Mouse (Mus musculus) MEL (cell line): ENCODE results near the gene Scimp. TPM values are rescaled to one million over a fixed set of nuclear protein-coding genes. Genes with fewer than 3 reads are reported as not detected.

Experiments
- DNase-seq: peaks from one replicate; pipeline ENCODE4 v3.0.0; 2011; ENCODE audit warnings: low read depth, low spot score
- H3K27ac ChIP-seq: 2 replicates; pipeline ENCODE4 v1.5.1; 2012; ENCODE audit warnings: low read depth, mild to moderate bottlenecking, control low read depth, low read length, moderate library complexity; ENCODE audit not compliant: control insufficient read depth
- H3K27me3 ChIP-seq, 2 experiments: fragments of 150-350 bp in 1 of 2; sonication (generic) in 1 of 2; 2 replicates each; pipeline ENCODE4 v1.6.1; 2012; ENCODE audit warnings: low read length in 2 of 2, mild to moderate bottlenecking in 2 of 2, improper control_type of control experiment in 1 of 2, moderate library complexity in 1 of 2; ENCODE audit not compliant: insufficient read depth in 2 of 2, control insufficient read depth in 1 of 2
- H3K36me3 ChIP-seq, 2 experiments: 2 replicates each; pipeline ENCODE4 v1.6.1; 2012 to 2014; ENCODE audit warnings: low read length in 2 of 2, improper control_type of control experiment in 1 of 2, inconsistent platforms in 1 of 2, mild to moderate bottlenecking in 1 of 2; ENCODE audit not compliant: insufficient read depth in 2 of 2, control insufficient read depth in 1 of 2
- H3K4me1 ChIP-seq, 2 experiments: fragments of 150-350 bp in 1 of 2; sonication (generic) in 1 of 2; 2 replicates each; pipeline ENCODE4 v1.6.1; 2012; ENCODE audit warnings: low read length in 2 of 2, improper control_type of control experiment in 1 of 2, mild to moderate bottlenecking in 1 of 2; ENCODE audit not compliant: insufficient read depth in 2 of 2, control insufficient read depth in 1 of 2
- H3K4me3 ChIP-seq, 2 experiments: fragments of 150-350 bp in 1 of 2; sonication (generic) in 1 of 2; 2 replicates each; pipeline ENCODE4 v1.5.1; 2012; ENCODE audit warnings: low read depth in 2 of 2, low read length in 2 of 2, mild to moderate bottlenecking in 2 of 2, moderate library complexity in 2 of 2, control low read depth in 1 of 2, improper control_type of control experiment in 1 of 2; ENCODE audit not compliant: control insufficient read depth in 1 of 2, insufficient read depth in 1 of 2
- H3K79me2 ChIP-seq: 2 replicates; pipeline ENCODE4 v1.6.1; 2012; ENCODE audit warnings: mild to moderate bottlenecking, low read length, moderate library complexity; ENCODE audit not compliant: control insufficient read depth, poor library complexity, insufficient read depth
- H3K9ac ChIP-seq: 2 replicates; pipeline ENCODE4 v1.6.1; 2012; ENCODE audit warnings: low read depth, mild to moderate bottlenecking, control low read depth, low read length, moderate library complexity; ENCODE audit not compliant: control insufficient read depth, poor library complexity, severe bottlenecking
- H3K9me3 ChIP-seq: fragments of 150-350 bp; sonication (generic); replicated peaks from 2 replicates; pipeline ENCODE4 v1.6.1; 2012; ENCODE audit warnings: mild to moderate bottlenecking, low read length, improper control_type of control experiment, moderate library complexity; ENCODE audit not compliant: insufficient read depth
- ETS1 ChIP-seq: IDR thresholded peaks from 2 replicates; pipeline ENCODE4 v1.6.1; 2012; ENCODE audit warnings: low read depth, mild to moderate bottlenecking, inconsistent platforms, low read length, improper control_type of control experiment, moderate library complexity
- GATA1 ChIP-seq: IDR thresholded peaks from 2 replicates; pipeline ENCODE4 v1.6.1; 2011; ENCODE audit warnings: low read depth, low read length, improper control_type of control experiment
- MAX ChIP-seq: IDR thresholded peaks from 2 replicates; pipeline ENCODE4 v1.6.1; 2011; ENCODE audit warnings: low read length, improper control_type of control experiment
- MAZ ChIP-seq: IDR thresholded peaks from 2 replicates; pipeline ENCODE4 v1.6.1; 2012; ENCODE audit warnings: low read depth, mild to moderate bottlenecking, inconsistent platforms, low read length, improper control_type of control experiment
- POLR2A ChIP-seq, 2 experiments: IDR thresholded peaks; 2 replicates each; pipeline ENCODE4 v1.6.1; 2011 to 2012; ENCODE audit warnings: low read length in 2 of 2, mild to moderate bottlenecking in 2 of 2, control low read depth in 1 of 2, improper control_type of control experiment in 1 of 2, low read depth in 1 of 2, moderate library complexity in 1 of 2; ENCODE audit not compliant: control insufficient read depth in 1 of 2, insufficient read depth in 1 of 2, poor library complexity in 1 of 2
- RAD21 ChIP-seq: IDR thresholded peaks from 2 replicates; pipeline ENCODE4 v1.6.1; 2011; ENCODE audit warnings: mild to moderate bottlenecking, low read depth, low read length, improper control_type of control experiment
- RCOR1 ChIP-seq: IDR thresholded peaks from 2 replicates; pipeline ENCODE4 v1.6.1; 2012; ENCODE audit warnings: low read depth, mild to moderate bottlenecking, inconsistent platforms, low read length, improper control_type of control experiment
- TBP ChIP-seq: IDR thresholded peaks from 2 replicates; pipeline ENCODE4 v1.8.0; 2011; ENCODE audit warnings: low read depth, low read length, improper control_type of control experiment
- TCF12 ChIP-seq: IDR thresholded peaks from 2 replicates; pipeline ENCODE4 v1.6.1; 2014; ENCODE audit warnings: low read depth, mild to moderate bottlenecking, inconsistent platforms, low read length, improper control_type of control experiment, moderate library complexity
- USF1 ChIP-seq: IDR thresholded peaks from 2 replicates; pipeline ENCODE4 v1.6.1; 2014; ENCODE audit warnings: low read depth, mild to moderate bottlenecking, inconsistent platforms, low read length, improper control_type of control experiment, moderate library complexity
- polyA plus RNA-seq, 2 experiments: library from polyadenylated mRNA; stranded (reverse) in 1 of 2; unstranded in 1 of 2; fragments of >175 nt in 1 of 2; fragments of >200 nt in 1 of 2; gene quantifications; 2 replicates each; pipeline versions ENCODE4 v1.2.1 to v1.2.4; 2012; ENCODE audit warnings: low replicate concordance in 2 of 2, low read depth in 1 of 2; ENCODE audit not compliant: insufficient read length in 2 of 2, insufficient read depth in 1 of 2, missing spikeins in 1 of 2
- total RNA-seq: library from RNA; depleted of rRNA; stranded (reverse); fragments of 300-350 nt; gene quantifications from 2 replicates; pipeline ENCODE4 v1.2.3, GENCODE M21; 2012

Scimp gene
- total and polyA plus RNA-seq, 3 experiments, result not detected

GRCm38 (mm10) chr11:70833831-70834230, 21.4 kb upstream of the Scimp start:
- H3K4me3 ChIP-seq, result no peak overlapping the region
- no peak for DNase-seq
- H3K9me3 ChIP-seq, result no peaks in the 10 kb centered on the region
- H3K27ac ChIP-seq, result no peak overlapping the region
- TF ChIP-seq GATA1, result no peak
- no peak for TF ChIP-seq TCF12
- no peak for TF ChIP-seq TBP
- TF ChIP-seq USF1, result no peak
- H3K4me1 ChIP-seq, result peaks cover 0 to 2% of the 10 kb centered on the region in 2 experiments; a peak in 1 of 4 replicates
- H3K79me2 ChIP-seq, result no peaks in the 10 kb centered on the region
- H3K9ac ChIP-seq, result no peak overlapping the region
- no peaks in the 10 kb centered on the region for H3K36me3 ChIP-seq
- H3K27me3 ChIP-seq, result peaks cover 3 to 11% of the 10 kb centered on the region in 2 experiments

DNA sequence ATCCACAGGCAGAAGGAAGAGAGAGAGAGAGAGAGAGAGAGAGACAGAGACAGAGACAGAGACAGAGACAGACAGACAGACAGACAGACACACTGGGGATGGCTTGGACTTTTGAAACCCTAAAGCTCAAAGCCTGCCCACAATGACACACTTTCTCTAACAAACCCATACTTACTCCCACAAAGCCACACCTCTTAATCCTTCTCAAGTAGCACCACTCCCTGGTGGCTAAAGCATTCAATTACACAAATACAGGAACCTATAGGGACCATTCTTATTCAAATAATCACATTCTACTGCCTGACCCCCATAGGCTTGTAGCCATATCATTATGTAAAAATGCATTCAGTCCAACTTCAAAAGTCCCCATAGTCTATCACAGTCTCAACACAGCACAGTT, 21.0 kb upstream of the Scimp start:
- Histone ChIP-seq H3K27me3 (peaks cover 0 to 10% of the 10 kb centered on the region in 2 experiments; a peak in 3 of 4 replicates), H3K9me3 (no peaks in the 10 kb centered on the region), H3K36me3 (no peaks in the 10 kb centered on the region), H3K79me2 (no peaks in the 10 kb centered on the region), H3K9ac (no peak overlapping the region), H3K4me1 (peaks cover 0 to under 1% of the 10 kb centered on the region in 2 experiments; a peak in 1 of 4 replicates), H3K27ac (no peak overlapping the region)
- DNase-seq, result no peak
- TF ChIP-seq TCF12 (no peak), MAZ (no peak), RCOR1 (no peak), POLR2A (IDR thresholded peaks at IDR 0.05; ENCODE audit: control insufficient read depth in 1 of 2, insufficient read depth in 1 of 2, low read depth in 1 of 2, low read length in 2 of 2, poor library complexity in 1 of 2) (no peak), TBP (no peak), ETS1 (no peak)
- TF ChIP-seq, all 39 proteins: peak for 0
- no peak overlapping the region for H3K4me3 ChIP-seq

DNA sequence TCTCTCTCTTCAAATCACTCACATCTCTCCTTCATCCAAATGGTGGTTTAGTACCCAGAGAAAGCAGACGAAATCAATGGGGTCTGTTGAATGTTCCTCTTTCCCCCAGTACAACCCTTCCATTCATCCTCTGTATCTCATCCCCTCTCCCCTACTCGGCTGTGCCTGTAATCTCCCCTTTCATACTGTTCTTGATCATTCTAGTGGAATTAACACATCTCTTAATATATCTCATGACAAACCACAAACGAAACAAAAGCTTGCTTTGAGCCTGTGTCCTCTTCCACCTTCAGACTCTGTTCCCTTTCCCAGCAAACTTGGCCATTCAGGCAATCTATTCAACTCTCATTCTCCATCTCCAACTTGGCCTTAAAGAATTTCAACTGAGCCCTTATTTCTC, 18.8 kb upstream of the Scimp start:
- H3K27ac ChIP-seq, result no peak overlapping the region
- TF ChIP-seq MAX (no peak), RAD21 (no peak)
- peaks cover 0 to 8% of the 10 kb centered on the region in 2 experiments; a peak in 3 of 4 replicates for H3K27me3 ChIP-seq
- no peak overlapping the region for H3K9ac ChIP-seq
- DNase-seq, result peak; percentile 26
- no peaks in the 10 kb centered on the region for H3K9me3 ChIP-seq
- H3K36me3 ChIP-seq, result no peaks in the 10 kb centered on the region
- H3K4me3 ChIP-seq, result no peak overlapping the region
- no peaks in the 10 kb centered on the region for H3K4me1 ChIP-seq
- no peaks in the 10 kb centered on the region for H3K79me2 ChIP-seq
